Mouse (Mus musculus): Measurements from ENCODE around the gene Plekhg5.
A peak's percentile ranks its signal among the peaks of the same experiment; 100 is the strongest.

Gene Plekhg5

DNA sequence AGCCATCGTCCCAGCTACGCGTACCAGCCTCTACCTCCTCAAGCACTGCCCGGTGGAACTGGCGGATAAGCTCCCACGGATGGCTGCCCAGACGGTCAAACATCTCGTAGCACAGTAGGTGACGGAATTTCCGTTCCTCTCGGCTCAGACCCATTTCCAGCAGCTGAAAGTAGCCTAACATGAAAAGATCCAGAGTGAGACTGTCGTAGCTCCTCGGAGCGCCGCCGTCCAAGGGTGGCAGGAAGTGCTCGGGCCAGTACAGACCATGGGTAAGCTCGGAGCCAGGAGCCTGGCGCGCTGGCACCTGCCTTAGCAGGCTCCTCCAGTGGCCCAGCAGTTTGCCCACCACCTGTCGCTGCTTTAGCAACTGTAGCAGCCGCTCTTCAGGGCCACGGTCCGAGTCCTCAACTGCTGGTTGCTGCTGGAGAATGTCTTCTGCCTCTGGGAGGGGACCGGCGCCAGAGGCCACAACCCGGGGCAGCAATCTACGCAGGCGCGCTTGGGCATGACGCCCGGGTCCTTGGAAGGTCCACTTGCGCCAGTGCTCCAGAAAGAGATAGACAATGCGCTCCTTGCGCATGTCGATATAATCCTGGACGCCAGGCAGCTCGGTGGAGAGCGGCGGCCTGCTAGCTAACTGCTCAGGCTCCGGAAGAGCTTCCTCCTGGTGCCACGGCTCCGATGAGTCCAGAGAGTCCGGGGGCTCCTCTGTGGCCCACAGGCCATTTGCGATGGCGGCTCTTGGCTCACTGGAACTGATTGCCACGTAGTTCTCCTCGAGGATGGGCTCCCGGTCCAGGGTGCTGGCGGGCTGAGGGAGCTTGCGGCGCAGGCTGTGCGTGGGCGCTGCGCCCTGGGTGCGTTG, 53.1 kb downstream of the Plekhg5 start:
- no peak for DNase-seq (ENCODE audit: low spot score)

DNA sequence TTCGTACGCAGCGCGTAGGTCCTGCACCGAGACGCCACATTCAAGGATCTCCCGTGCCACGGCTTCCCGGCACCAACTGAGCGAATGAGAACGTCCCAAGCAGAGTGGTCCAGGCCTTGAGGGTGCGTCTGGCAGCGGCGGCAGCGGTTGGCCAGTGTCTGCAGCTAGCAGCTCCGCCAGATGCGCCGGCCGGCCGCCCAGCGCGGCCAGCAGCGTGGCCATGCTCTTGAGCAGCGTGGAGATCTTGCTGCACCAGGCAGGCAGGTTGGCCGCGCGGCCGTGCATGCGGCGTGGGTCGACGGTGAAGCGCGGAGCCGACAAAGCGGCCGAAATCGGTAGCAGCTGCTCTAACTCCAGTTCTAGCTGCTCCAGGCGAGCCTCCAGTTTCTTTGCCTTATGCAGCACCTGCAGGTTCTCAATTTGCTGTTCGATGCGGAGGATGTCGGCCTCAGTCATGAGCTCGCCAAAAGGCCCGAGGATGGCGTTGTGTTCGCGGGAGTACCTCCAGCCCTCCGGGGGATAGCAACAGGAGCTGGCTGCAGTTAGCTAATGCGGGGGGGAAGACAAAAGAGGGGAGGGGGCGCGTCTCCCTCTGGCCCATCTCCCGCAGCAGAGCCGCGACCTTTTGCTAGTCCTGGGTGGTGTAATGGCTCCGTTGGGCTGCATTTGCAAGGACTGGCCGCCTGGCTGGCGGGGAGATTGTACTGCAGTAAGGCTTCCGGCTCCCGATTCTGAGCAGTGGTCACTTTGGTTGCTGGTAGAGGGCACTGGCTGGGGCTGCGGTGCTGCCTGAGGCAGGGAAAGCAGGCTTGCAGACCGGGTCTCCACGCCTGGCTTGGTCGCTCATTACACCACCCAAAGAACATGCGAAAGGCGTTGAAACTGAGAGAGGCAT, 54.0 kb downstream of the Plekhg5 start:
- DNase-seq (ENCODE audit: low spot score) = no peak

DNA sequence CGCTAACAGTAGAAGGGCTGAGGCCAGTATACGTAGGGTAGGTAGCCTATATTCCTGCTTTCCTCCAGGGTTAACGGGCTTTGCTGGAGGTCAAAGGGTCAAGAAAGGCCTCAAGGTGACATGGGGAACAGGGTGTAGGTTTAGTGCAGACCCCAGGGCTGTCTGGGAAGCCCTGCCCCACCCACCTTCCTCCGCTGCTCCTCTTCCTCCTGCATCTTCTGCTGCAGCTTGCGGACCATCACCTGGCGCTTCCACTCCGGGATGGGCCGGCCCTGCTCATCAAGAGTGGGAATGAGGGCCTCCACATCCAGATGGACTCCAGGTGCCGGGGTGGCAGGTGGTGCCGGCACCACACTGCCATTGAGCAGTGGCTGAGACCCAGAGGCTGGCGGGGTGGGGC, 55.6 kb downstream of the Plekhg5 start:
- no peak for DNase-seq (ENCODE audit: low spot score)

DNA sequence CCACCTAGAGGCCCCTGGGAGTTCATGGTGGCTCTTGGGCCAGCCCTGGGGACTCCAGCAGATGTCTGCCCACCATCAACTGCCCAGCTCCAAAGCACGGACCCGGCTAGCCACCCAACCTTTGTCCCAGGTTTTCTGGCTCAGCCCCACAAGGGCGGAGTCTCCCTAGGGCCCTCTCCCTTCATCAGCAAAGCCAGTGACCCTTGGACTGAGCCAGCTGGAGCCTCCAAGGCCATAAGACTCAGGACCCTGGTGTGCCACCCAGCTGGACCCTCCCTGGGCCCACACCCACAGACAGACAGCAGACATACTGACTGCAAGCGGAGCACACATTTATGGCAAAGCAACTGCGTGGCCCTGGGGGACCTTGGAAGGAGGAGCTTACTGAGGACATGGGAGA, 56.5 kb downstream of the Plekhg5 start:
- DNase-seq (ENCODE audit: low spot score) = no peak

DNA sequence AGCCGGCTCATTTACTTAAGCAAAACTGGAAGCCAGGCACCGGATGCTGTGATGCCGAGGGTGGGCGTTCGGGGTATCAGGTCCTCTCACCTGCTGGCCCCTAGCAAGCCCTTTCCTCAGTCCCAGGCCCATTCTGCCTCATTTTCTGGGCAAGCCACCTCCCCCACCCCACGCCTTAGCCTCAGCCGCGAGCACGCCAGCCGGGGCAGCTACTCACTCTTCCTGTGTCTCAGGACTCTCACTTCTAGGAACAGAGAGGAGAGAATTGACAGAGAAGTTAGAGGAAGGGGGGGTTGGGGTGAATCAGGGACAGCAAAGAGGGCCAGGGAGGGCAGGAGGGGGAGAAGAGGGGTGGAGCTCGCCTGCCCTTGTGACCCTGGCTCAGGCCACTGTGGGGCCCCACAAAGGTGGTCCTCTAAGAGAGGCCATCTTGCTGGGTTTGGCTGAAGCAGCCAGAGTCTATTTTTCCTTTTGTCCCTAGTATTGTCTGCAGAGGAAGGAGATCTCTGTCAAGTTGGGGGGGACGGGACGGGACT, 57.2 kb downstream of the Plekhg5 start:
- no peak for DNase-seq (ENCODE audit: low spot score)

DNA sequence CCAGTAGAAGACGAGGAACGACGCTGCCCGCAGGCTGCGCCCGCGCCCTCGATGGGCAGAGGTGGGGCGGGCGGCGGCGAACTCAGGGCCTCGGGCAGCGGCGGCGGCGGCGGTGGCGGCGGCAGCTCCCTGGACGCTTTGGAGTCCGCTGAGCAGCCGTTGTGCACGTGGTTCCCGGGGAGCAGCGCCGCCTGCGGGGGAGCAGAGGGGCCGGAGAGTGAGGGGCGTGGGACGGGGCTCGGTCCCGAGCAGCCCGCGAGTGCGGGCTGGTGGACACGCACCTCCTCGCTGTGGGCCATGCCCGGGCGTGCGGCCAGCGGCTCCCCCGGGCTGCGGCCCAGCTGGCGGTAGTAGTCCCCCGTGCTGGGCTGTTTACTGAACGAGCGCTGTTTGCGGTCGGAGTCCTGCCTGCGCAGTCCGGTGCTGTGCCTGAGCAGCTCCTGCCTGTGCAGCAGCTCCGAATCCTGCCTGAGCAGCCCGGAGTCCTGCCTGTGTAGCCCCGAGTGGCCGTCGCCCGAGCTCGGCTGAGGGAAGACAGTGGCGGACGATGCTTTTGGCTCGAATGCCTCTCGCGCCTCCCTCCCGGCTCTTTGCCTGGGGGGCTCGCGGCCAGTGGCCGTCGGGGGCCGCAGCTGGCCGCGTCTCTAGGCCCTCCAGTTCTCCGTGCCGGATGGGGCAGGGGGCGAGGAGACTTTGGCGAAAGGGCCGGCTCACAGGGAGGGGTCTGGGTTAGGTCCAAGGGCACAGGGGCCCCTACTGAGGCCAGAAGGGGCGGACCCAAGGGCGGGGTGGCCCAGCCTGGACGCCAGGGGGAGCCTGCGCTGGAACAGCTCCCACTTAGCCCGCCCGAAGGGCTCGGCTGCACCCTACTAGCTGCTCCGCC, 58.7 kb downstream of the Plekhg5 start:
- no peak for DNase-seq (ENCODE audit: low spot score)

DNA sequence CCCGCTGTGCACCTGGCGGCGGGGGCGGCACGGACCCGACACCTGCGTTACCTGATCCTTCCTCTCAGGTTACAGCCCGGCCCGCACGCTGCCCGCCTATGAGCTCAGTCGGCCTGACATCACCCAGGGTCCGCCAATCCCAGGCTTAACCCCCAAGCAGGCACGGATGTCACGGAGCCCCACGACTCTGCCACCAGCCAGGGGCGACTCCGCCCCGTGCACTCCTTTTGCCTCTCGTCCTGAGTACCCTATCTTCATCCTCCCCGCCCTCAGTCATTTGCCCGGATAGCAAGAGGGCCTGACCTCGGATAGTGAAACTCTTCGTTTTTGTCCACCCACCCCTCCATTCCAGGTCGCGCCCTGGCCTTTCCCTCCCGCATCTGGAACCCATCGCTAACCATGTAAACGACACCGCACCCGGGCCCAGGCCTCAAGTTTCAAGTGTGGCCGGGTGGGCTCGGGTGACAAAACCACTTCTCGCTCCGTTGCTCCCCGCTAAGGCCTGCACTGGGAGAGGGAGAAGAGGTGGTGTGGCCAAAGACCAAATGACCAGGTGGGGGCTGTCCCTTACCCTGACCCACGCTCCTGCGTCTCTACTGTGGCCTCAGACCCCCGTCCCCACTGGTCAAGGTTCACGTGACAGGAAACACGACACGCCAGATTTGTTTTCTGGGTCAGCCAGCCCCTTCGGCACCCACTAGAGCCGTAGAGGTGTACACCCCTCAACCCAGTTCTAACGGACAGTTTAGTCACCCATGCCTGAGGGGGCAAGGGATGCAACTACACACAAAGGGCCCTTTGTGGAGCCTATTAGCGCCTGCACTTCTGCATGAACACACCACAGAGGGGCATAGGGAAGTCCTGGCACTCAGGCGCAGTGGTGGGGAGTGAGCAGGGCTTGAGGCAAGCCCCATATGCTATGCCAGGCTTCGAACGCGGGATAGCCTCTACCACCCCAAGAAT, 59.8 kb downstream of the Plekhg5 start:
- no peak for DNase-seq (ENCODE audit: low spot score)

DNA sequence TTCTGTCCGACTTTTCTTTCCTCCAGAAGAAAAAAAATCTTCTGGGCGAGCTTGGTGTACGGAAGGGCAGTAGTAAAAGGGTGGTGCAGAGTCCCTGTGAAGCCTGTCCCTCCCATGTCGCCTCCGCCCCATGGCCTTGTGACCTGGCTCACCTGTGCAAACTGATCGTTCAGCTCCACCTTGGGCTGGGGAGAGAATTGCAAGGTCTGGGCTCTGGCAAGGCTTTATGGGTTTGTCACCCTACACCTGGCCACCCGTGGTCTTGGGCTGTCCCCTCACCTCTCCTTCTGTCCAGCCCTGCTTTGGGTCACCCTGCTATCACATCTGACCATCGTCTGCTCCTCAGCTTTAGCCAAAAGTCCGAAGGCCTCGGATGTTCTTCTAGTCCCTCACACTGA, 60.5 kb downstream of the Plekhg5 start:
- DNase-seq (ENCODE audit: low spot score) = no peak

DNA sequence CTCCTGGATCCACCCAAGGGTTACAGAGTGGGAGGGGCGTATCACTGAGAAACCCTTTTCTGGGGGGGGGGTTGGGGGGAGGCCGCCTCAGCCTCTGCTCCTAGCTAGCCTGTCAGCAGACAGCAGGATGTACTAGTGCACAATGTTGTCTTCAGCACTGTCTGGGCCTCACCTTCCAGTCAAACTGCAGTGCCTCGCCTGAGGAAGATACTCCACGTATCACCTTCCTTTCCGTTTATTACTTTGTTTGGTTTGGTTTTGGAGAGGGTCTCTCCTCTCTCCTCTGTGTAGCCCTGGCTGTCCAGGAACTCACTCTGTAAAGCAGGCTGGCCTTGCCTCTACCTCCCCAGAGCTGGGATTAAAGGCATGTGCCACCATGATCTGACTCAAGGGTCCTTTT, 60.9 kb downstream of the Plekhg5 start:
- DNase-seq (ENCODE audit: low spot score) = no peak

DNA sequence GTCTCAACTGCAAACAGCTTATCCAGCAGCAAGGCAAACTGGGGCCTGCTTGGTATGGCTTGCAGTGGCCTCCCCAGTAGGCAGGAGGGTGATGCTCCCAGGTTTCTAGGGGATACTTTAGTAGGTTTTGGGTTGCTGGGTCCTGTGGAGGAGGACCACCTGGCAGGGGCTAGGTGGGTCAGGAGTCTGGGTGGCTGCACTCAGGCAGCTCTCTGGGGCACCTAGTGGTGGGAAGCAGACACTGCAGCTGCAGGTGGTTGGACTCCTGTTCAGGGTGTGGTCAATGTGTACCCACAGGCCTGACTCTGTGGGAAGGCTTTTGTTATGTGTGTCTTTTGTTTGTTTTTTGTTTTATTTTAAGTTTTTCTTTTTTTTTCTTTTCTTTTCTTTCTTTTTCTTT, 62.2 kb downstream of the Plekhg5 start:
- no peak for DNase-seq (ENCODE audit: low spot score)

DNA sequence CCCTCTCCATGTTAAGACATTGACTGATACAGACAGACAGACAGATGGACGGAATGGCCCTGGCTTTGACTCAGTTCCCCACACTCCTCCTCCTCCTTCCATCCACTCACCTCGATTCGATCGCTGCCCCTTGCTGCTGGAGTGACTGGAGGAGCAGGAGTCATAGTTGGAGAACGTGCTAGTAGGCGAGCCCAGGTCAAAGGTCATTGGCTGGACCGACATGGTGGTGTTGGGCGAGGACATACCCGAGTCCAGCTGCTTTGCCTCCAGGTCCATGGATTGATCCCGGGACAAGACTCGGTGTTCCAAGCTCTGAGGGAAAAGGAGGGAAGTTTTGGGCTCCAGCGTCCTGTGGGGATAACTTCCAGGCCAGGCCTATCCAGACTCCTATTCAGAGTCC, 63.1 kb downstream of the Plekhg5 start:
- no peak for DNase-seq (ENCODE audit: low spot score)

DNA sequence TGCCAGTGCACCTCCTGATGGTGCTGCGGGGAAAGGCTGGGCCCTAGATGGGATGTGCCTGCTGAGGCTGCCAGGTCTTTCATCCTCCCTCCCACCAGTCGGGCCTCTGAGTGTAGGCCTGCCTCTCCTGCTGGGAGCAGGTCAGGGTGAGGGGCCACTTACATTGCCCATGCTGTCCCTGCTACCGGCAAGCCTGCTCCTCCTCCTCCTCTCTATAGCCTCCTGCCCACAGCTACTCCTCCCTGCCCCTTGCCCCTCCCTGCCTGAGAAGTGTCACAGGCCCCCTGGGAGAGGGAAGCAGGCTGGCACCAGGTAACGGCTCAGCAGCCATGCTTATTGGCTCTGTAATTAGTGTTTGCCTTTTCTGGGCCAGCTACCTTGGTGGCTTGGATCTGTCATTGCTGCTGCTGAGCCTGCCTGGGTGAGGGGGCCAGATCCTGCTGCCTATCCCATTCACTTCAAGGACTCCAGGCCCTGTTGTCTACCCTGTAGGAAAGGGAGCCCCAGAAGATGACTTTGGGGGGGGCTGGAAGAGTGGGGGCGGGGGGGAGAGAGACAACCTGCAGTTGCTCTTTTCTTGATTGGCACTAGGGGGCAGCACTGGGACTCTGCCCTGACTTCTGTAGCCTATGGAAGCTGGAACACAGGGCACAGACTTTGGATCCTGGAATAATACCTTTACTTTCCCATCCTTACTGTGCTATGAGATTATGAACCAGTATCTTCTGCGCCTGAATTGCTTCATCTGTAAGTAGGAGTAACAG, 64.0 kb downstream of the Plekhg5 start:
- no peak for DNase-seq (ENCODE audit: low spot score)

DNA sequence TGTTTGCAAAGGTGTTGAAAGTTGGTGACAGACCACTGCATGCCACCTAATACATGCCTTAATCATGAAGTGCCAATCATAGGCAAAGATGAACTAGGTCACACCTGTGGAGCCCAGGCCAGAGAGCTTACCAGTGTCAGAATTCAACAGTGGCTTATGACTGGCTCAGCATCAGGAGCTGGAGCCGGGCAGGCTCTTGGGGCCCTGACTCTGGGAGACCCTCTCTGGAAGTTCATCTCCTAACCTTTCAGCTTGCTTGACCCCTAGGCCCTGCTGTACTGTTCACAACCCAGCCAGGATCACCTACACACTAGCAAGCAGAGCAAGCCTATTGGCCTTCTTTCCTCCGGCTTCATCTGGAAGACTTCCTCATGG, 64.6 kb downstream of the Plekhg5 start:
- DNase-seq (ENCODE audit: low spot score) = no peak

DNA sequence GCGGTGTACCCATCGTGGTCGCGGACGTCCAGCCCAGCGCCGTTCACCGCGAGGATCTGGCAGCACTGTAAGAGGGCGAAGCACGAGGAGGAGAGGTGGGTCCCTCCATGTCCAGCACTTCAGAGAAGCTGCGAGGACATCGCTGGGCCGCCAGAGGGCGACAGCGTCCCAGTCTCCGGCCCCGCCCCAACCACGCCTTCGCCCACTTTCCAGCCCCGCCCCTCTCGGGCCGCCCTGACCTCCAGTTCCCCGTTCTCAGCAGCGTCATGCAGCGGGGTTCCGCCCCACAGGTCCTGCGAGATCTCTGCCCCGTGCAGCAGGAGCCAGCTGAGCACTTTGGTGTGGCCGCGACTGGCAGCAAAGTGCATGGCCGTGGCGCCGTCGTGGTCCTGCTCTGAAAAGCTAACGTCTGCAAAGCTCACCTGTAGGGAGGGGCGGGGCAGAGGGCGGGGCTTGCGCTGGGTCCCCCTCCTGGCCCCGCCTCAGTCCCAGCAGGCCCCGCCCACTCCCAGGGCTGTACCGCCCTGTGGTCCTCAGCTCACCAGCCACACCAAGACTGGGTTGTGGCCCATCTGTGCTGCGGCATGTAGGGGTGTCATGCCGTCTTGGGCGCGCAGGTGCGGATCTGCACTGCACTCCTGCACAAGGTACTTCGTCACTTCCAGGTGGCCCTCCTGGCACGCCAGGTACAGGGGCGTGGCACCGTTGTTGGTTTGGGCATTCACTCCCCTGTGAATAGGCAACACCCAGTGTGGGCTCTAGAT, 66.4 kb downstream of the Plekhg5 start:
- DNase-seq (ENCODE audit: low spot score) = peak; percentile 72

DNA sequence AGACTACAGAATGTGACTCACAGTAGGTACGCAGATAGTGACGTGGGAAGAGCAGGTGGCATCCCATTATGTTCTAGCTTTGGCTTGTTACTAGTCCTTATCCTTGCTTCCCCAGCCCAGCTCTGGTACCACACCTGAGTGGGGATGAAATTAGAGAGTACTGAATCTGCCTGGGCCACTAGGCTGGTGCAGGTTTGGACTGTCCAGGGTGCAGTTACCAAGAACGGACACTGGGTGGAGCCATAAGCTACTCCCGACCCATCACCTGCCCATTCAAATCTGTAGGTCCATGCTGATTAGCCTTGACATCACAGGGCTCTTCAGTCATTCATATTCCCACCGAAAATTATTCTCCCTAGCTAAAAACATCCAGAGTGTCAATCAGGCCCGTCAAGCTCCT, 68.1 kb downstream of the Plekhg5 start:
- no peak for DNase-seq (ENCODE audit: low spot score)

DNA sequence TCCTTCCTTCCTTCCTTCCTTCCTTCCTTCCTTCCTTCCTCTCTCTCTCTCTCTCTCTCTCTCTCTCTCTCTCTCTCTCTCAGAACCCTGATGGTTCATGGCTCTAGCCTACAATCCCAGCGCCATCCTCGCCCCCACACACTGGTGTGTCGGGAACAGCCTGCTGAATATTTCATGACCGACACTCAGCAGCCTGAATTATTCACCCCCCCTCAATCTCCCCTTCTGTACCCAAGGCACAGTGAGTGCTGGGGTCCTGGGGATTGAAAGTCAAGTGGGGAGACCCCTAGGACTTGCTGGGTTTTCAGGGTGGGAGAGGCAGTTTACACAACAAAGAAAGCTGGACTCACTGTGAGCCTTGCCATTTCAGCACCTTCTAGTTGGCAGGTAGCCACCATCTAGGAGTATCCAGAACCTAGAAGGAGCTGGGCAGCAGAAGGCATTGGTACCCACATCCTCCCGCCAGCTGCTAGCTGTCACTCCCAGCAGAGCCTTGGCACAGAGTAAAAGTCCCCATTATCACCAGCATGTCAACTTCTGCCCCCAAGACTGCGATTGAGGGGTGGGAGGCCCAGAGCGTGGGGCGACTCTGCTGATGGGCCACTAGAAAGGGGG, 69.3 kb downstream of the Plekhg5 start:
- DNase-seq (ENCODE audit: low spot score) = no peak

DNA sequence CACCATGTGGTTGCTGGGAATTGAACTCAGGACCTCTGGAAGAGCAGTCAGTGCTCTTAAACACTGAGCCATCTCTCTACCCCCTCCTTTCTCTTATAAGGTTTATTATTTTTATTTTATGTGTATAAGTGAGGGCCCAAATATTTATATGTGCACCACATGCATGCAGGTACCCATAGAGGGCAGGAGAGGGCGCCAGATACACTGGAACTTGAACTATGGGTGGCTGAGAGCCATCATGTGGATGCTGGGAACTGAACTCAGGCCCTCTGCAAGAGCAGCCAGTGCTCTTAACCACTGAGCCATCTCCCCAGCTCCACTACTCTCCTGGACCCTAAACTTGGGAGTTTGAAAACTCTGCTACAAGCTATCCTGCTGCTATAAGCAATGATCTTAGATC, 71.3 kb downstream of the Plekhg5 start:
- DNase-seq (ENCODE audit: low spot score) = no peak

DNA sequence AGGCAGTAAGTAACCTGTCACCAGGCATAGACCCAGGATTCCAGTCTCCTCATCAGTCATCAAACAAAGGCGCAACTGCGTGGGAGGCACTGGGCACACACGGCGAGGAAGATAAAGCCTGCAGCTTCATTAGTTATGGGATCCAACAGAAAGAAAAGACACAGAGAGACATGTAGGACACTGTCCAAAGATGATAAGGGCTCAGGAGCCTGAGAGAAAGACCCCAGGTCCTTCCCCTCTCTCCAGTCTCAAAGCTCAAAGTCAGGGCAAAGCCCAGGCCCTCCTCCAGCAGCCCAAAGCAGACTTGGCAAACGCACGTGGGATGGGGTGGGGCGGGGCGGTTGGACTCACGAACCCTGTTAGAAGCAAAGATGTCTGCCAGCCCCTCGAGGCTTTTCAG, 73.2 kb downstream of the Plekhg5 start:
- no peak for DNase-seq (ENCODE audit: low spot score)

Measured in left cerebral cortex, adult 11 months (tissue).